Mouse (Mus musculus) heart, adult 2 months (tissue): ENCODE data around the gene Prkcq. TPM values are rescaled to one million over a fixed set of nuclear protein-coding genes. Genes with fewer than 3 reads are reported as not detected.

Source experiments
- DNase-seq, 2 experiments: peaks; one replicate each; pipeline ENCODE4 v3.0.0; 2021
- H3K27ac ChIP-seq: fragments of 200-600 bp; 2 replicates; pipeline ENCODE4 v1.8.1; 2022
- H3K27me3 ChIP-seq: fragments of 200-500 bp; 2 replicates; pipeline ENCODE4 v1.6.1; 2012; ENCODE audit warnings: mild to moderate bottlenecking, low read length, inconsistent platforms, mixed read lengths; ENCODE audit not compliant: control insufficient read depth, insufficient read depth
- H3K36me3 ChIP-seq: fragments of 200-500 bp; 2 replicates; pipeline ENCODE4 v1.6.1; 2012; ENCODE audit warnings: low read length, inconsistent platforms; ENCODE audit not compliant: control insufficient read depth, insufficient read depth
- H3K4me1 ChIP-seq: fragments of 200-500 bp; 2 replicates; pipeline ENCODE4 v1.6.1; 2011; ENCODE audit warnings: low read length; ENCODE audit not compliant: control insufficient read depth, insufficient read depth
- H3K4me3 ChIP-seq: fragments of 200-600 bp; 2 replicates; pipeline ENCODE4 v1.8.1; 2022
- H3K79me2 ChIP-seq: fragments of 200-500 bp; replicated peaks from 2 replicates; pipeline ENCODE4 v1.6.1; 2012; ENCODE audit warnings: mild to moderate bottlenecking, inconsistent platforms, low read length, moderate library complexity, mixed read lengths; ENCODE audit not compliant: control insufficient read depth, insufficient read depth
- H3K9ac ChIP-seq: fragments of 200-500 bp; 2 replicates; pipeline ENCODE4 v1.6.1; 2012; ENCODE audit warnings: low read depth, mild to moderate bottlenecking, control low read depth, inconsistent platforms, low read length, mixed read lengths
- CTCF ChIP-seq: fragments of 200-600 bp; IDR thresholded peaks from 2 replicates; pipeline ENCODE4 v1.8.1; 2022; ENCODE audit warnings: antibody characterized with exemption, mild to moderate bottlenecking, moderate library complexity
- EP300 ChIP-seq: fragments of 200-500 bp; IDR thresholded peaks from 2 replicates; pipeline ENCODE4 v1.6.1; 2011; ENCODE audit warnings: low read depth, low read length, control low read depth; ENCODE audit not compliant: insufficient read depth
- POLR2A ChIP-seq: fragments of 200-500 bp; IDR thresholded peaks from 2 replicates; pipeline ENCODE4 v1.6.1; 2011; ENCODE audit warnings: mild to moderate bottlenecking, low read depth, low read length, control low read depth; ENCODE audit not compliant: insufficient read depth
- WGBS: fragments of 180-500 bp; shearing (Covaris S2); methylation state at CpG from one replicate; pipeline ENCODE4 v1.1.7; 2018; 5-methylcytosine and 5-hydroxymethylcytosine counted together
- intact Hi-C: fragments of 180-260 bp; cut with DNase I; formaldehyde crosslinking; loops from one replicate; pipeline ENCODE4 v1.15.1; 2025
- polyA plus RNA-seq: library from polyadenylated mRNA; depleted of rRNA; stranded (reverse); fragments of >200 nt; gene quantifications from 2 replicates; pipeline ENCODE4 v1.2.3, GENCODE M21; 2012
- total RNA-seq, 2 experiments: library from RNA; stranded (reverse); gene quantifications; 2 replicates each; pipeline ENCODE4 v1.2.3; 2021

Prkcq gene
- total and polyA plus RNA-seq, 3 experiments = 1.1 to 3.3 (median 2.6) TPM

GRCm38 (mm10) chr2:11229126-11229525 lies 57.2 kb downstream of the Prkcq start:
- Histone ChIP-seq H3K79me2 (no peaks in the 10 kb centered on the region), H3K9ac (no peak overlapping the region), H3K27me3 (no peaks in the 10 kb centered on the region), H3K36me3 (no peaks in the 10 kb centered on the region), H3K4me1 (no peaks in the 10 kb centered on the region; the same call in 1 of the 2 replicates), H3K4me3 (no peak overlapping the region), H3K27ac (no peak overlapping the region)
- no peak for DNase-seq
- intact Hi-C loops = no loop called here
- WGBS = 57% methylated on average over 2 of the region's 2 CpGs
- TF ChIP-seq CTCF (no peak), EP300 (no peak), POLR2A (no peak)

- DNase-seq = no peak
- Histone ChIP-seq H3K27ac (no peak overlapping the region), H3K36me3 (no peaks in the 10 kb centered on the region), H3K27me3 (no peaks in the 10 kb centered on the region), H3K4me1 (no peaks in the 10 kb centered on the region; the same call in 1 of the 2 replicates), H3K4me3 (no peak overlapping the region), H3K79me2 (no peaks in the 10 kb centered on the region), H3K9ac (no peak overlapping the region)
- WGBS = 57% methylated on average over 3 of the region's 3 CpGs
- no peak for TF ChIP-seq EP300
- no peak for TF ChIP-seq POLR2A
- TF ChIP-seq CTCF = no peak
- intact Hi-C loops = no loop called here
Observed at GRCm38 (mm10) chr2:11231118-11231517, 59.2 kb downstream of the Prkcq start.

GRCm38 (mm10) chr2:11231988-11232387 lies 60.1 kb downstream of the Prkcq start:
- Histone ChIP-seq H3K79me2 (no peaks in the 10 kb centered on the region), H3K27ac (no peak overlapping the region), H3K36me3 (no peaks in the 10 kb centered on the region), H3K9ac (no peak overlapping the region), H3K4me1 (no peaks in the 10 kb centered on the region), H3K4me3 (no peak overlapping the region), H3K27me3 (no peaks in the 10 kb centered on the region)
- intact Hi-C loops = no loop called here
- no peak for TF ChIP-seq EP300
- no peak for TF ChIP-seq POLR2A
- no peak for TF ChIP-seq CTCF
- no peak for DNase-seq
- WGBS = 92% methylated on average over 5 of the region's 5 CpGs

GRCm38 (mm10) chr2:11238254-11238653 lies 66.3 kb downstream of the Prkcq start:
- Histone ChIP-seq H3K4me3 (no peak overlapping the region), H3K27me3 (no peaks in the 10 kb centered on the region), H3K36me3 (no peaks in the 10 kb centered on the region), H3K9ac (no peak overlapping the region), H3K79me2 (no peaks in the 10 kb centered on the region), H3K4me1 (no peaks in the 10 kb centered on the region), H3K27ac (no peak overlapping the region)
- WGBS = 89% methylated on average over 4 of the region's 4 CpGs
- no peak for DNase-seq
- TF ChIP-seq POLR2A (no peak), CTCF (no peak), EP300 (no peak)
- intact Hi-C loops = no loop called here

GRCm38 (mm10) chr2:11239523-11239922 lies 67.6 kb downstream of the Prkcq start:
- intact Hi-C loops = no loop called here
- peak in 1 of 2 experiments; percentile 7 for DNase-seq
- no peak overlapping the region for H3K27ac ChIP-seq

GRCm38 (mm10) chr2:11245926-11246325 lies 74.0 kb downstream of the Prkcq start:
- intact Hi-C loops = no loop called here
- no peaks in the 10 kb centered on the region for H3K27me3 ChIP-seq
- H3K36me3 ChIP-seq = no peaks in the 10 kb centered on the region
- TF ChIP-seq POLR2A = no peak
- no peak for TF ChIP-seq EP300
- TF ChIP-seq CTCF = no peak
- H3K4me3 ChIP-seq = no peak overlapping the region
- no peak for DNase-seq
- H3K4me1 ChIP-seq = no peaks in the 10 kb centered on the region
- no peaks in the 10 kb centered on the region for H3K79me2 ChIP-seq
- WGBS = 68% methylated on average over 7 of the region's 7 CpGs
- no peak overlapping the region for H3K27ac ChIP-seq
- no peak overlapping the region for H3K9ac ChIP-seq

More at GRCm38 (mm10) chr2:11239523-11239922, 67.6 kb downstream of the Prkcq start:
- Histone ChIP-seq H3K4me3 (no peak overlapping the region), H3K79me2 (no peaks in the 10 kb centered on the region), H3K36me3 (no peaks in the 10 kb centered on the region), H3K4me1 (no peaks in the 10 kb centered on the region), H3K9ac (no peak overlapping the region), H3K27me3 (no peaks in the 10 kb centered on the region)
- TF ChIP-seq EP300 = no peak
- TF ChIP-seq CTCF = no peak
- TF ChIP-seq POLR2A = no peak
